Mouse (Mus musculus): ENCODE measurements around the gene St6galnac1. TPM values are rescaled to one million over a fixed set of nuclear protein-coding genes. Genes with fewer than 3 reads are reported as not detected.

The St6galnac1 gene
- polyA plus RNA-seq, 1 experiment, result 0.30 TPM

GRCm38 (mm10) chr11:116807938-116808606 is 32.8 kb upstream of the St6galnac1 start:
- Histone ChIP-seq H3K36me3 (ENCODE audit: control insufficient read depth, insufficient read depth, low read length) (no peaks in the 10 kb centered on the region), H3K4me3 (ENCODE audit: control insufficient read depth, insufficient read depth, low read length) (no peak overlapping the region), H3K4me1 (replicated peaks; ENCODE audit: control insufficient read depth, insufficient read depth, low read length) (peaks cover 27% of the 10 kb centered on the region), H3K27ac (ENCODE audit: control insufficient read depth, insufficient read depth, low read length) (no peak overlapping the region), H3K27me3 (ENCODE audit: control insufficient read depth, insufficient read depth, low read length) (no peaks in the 10 kb centered on the region)
- WGBS, result 36% methylated on average over 7 of the region's 7 CpGs
- TF ChIP-seq POLR2A (IDR thresholded peaks at IDR 0.05; ENCODE audit: control insufficient read depth, extremely low read depth, insufficient read depth, low read length, poor library complexity), result no peak
- TF ChIP-seq CTCF (IDR thresholded peaks at IDR 0.05; ENCODE audit: borderline replicate concordance, control insufficient read depth, extremely low read depth, insufficient read depth, low read length, poor library complexity), result peak; percentile 66; the same call in 1 of the 2 replicates
- peak; percentile 82 for DNase-seq

- WGBS, result 54% methylated on average over 3 of the region's 3 CpGs
- TF ChIP-seq POLR2A (IDR thresholded peaks at IDR 0.05; ENCODE audit: control insufficient read depth, extremely low read depth, insufficient read depth, low read length, poor library complexity) (no peak), CTCF (IDR thresholded peaks at IDR 0.05; ENCODE audit: borderline replicate concordance, control insufficient read depth, extremely low read depth, insufficient read depth, low read length, poor library complexity) (no peak)
- Histone ChIP-seq H3K4me1 (replicated peaks; ENCODE audit: control insufficient read depth, insufficient read depth, low read length) (peaks cover 32% of the 10 kb centered on the region), H3K27me3 (ENCODE audit: control insufficient read depth, insufficient read depth, low read length) (no peaks in the 10 kb centered on the region), H3K27ac (ENCODE audit: control insufficient read depth, insufficient read depth, low read length) (no peak overlapping the region), H3K36me3 (ENCODE audit: control insufficient read depth, insufficient read depth, low read length) (no peaks in the 10 kb centered on the region), H3K4me3 (ENCODE audit: control insufficient read depth, insufficient read depth, low read length) (no peak overlapping the region)
- no peak for DNase-seq
Measured at GRCm38 (mm10) chr11:116807526-116807925, 32.2 kb upstream of the St6galnac1 start.

DNA sequence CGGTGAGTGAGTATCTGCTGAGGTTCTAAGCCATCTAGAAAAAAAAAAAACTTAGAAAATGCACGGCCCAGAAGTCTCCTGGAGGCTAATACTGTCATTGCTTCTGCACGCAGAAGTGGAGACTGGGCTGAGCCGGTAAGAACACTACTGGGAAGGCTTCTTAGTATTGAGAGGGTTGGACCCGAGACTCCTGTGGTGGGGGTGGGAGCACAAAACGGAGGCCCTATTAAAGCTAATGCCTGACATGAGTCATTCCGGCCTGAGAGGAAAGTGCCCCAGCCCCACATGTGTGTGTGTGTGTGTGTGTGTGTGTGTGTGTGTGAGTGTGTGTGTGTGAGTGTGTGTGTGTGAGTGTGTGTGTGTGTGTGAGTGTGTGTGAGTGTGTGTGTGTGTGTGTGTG is 31.8 kb upstream of the St6galnac1 start:
- DNase-seq, result no peak
- Histone ChIP-seq H3K4me3 (ENCODE audit: control insufficient read depth, insufficient read depth, low read length) (no peak overlapping the region), H3K36me3 (ENCODE audit: control insufficient read depth, insufficient read depth, low read length) (no peaks in the 10 kb centered on the region), H3K27ac (ENCODE audit: control insufficient read depth, insufficient read depth, low read length) (no peak overlapping the region), H3K4me1 (replicated peaks; ENCODE audit: control insufficient read depth, insufficient read depth, low read length) (peaks cover 33% of the 10 kb centered on the region), H3K27me3 (ENCODE audit: control insufficient read depth, insufficient read depth, low read length) (no peaks in the 10 kb centered on the region)
- 87% methylated on average over 7 of the region's 7 CpGs for WGBS
- TF ChIP-seq POLR2A (IDR thresholded peaks at IDR 0.05; ENCODE audit: control insufficient read depth, extremely low read depth, insufficient read depth, low read length, poor library complexity) (no peak), CTCF (IDR thresholded peaks at IDR 0.05; ENCODE audit: borderline replicate concordance, control insufficient read depth, extremely low read depth, insufficient read depth, low read length, poor library complexity) (no peak)

DNA sequence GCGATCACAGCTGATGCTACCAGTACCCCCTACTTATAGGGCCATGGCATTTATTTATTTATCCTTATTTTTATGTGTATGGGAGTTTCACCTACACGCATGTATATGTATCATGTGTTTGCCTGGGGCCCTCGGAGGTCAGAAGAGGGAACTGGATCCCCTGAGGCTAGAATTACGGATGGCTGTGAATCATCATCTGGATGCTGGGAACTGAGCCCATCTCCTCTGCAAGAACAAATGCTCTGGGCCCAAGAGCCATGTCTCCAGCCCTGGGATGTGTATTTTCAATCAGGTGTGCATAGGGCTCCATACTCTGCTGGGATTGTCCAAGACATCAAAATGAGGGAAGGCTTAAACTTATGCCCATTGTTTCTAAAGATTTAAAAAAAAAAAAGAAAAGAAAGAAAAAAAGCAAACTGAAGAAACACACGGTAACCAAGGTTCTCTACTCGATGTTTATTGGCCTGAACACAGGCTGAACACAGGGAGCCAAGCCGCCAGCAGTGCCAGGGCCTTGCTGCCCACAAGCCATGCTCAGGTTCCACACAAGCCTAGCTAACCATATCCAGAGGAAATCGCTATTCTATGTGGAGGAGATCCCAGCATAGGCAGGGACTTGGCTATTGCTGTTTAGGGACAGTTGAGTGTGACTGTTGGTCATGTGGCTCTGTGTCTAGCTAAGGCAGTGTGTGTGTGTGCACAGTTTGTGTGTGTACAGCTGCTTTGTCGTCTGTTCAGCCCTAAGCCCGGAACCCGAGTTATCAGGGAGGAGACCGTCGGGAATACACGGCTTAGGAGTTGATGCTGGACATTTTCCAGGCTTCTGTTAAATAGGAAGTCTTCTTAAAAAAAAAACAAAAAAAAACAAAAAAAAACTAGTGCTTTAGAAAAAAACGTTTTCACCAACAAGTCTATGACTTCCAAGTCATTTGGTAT is 31.1 kb upstream of the St6galnac1 start:
- no peak overlapping the region for H3K27ac ChIP-seq (ENCODE audit: control insufficient read depth, insufficient read depth, low read length)
- WGBS, result 88% methylated on average over 15 of the region's 15 CpGs
- peaks cover 29% of the 10 kb centered on the region for H3K4me1 ChIP-seq (replicated peaks; ENCODE audit: control insufficient read depth, insufficient read depth, low read length)
- no peaks in the 10 kb centered on the region for H3K36me3 ChIP-seq (ENCODE audit: control insufficient read depth, insufficient read depth, low read length)
- H3K27me3 ChIP-seq (ENCODE audit: control insufficient read depth, insufficient read depth, low read length), result no peaks in the 10 kb centered on the region
- H3K4me3 ChIP-seq (ENCODE audit: control insufficient read depth, insufficient read depth, low read length), result no peak overlapping the region
- TF ChIP-seq POLR2A (IDR thresholded peaks at IDR 0.05; ENCODE audit: control insufficient read depth, extremely low read depth, insufficient read depth, low read length, poor library complexity) (no peak), CTCF (IDR thresholded peaks at IDR 0.05; ENCODE audit: borderline replicate concordance, control insufficient read depth, extremely low read depth, insufficient read depth, low read length, poor library complexity) (no peak)
- no peak for DNase-seq

- Histone ChIP-seq H3K4me3 (ENCODE audit: control insufficient read depth, insufficient read depth, low read length) (no peak overlapping the region), H3K27me3 (ENCODE audit: control insufficient read depth, insufficient read depth, low read length) (no peaks in the 10 kb centered on the region), H3K4me1 (replicated peaks; ENCODE audit: control insufficient read depth, insufficient read depth, low read length) (peaks cover 16% of the 10 kb centered on the region), H3K36me3 (ENCODE audit: control insufficient read depth, insufficient read depth, low read length) (no peaks in the 10 kb centered on the region), H3K27ac (ENCODE audit: control insufficient read depth, insufficient read depth, low read length) (no peak overlapping the region)
- DNase-seq, result no peak
- 36% methylated on average over 5 of the region's 5 CpGs for WGBS
- TF ChIP-seq CTCF (IDR thresholded peaks at IDR 0.05; ENCODE audit: borderline replicate concordance, control insufficient read depth, extremely low read depth, insufficient read depth, low read length, poor library complexity) (no peak), POLR2A (IDR thresholded peaks at IDR 0.05; ENCODE audit: control insufficient read depth, extremely low read depth, insufficient read depth, low read length, poor library complexity) (no peak)
Measured at GRCm38 (mm10) chr11:116802709-116803108, 27.4 kb upstream of the St6galnac1 start.

GRCm38 (mm10) chr11:116801106-116801505 is 25.8 kb upstream of the St6galnac1 start:
- TF ChIP-seq POLR2A (IDR thresholded peaks at IDR 0.05; ENCODE audit: control insufficient read depth, extremely low read depth, insufficient read depth, low read length, poor library complexity), result no peak
- no peak for TF ChIP-seq CTCF (IDR thresholded peaks at IDR 0.05; ENCODE audit: borderline replicate concordance, control insufficient read depth, extremely low read depth, insufficient read depth, low read length, poor library complexity)
- H3K36me3 ChIP-seq (ENCODE audit: control insufficient read depth, insufficient read depth, low read length), result no peaks in the 10 kb centered on the region
- peaks cover 16% of the 10 kb centered on the region for H3K4me1 ChIP-seq (replicated peaks; ENCODE audit: control insufficient read depth, insufficient read depth, low read length)
- no peak overlapping the region for H3K27ac ChIP-seq (ENCODE audit: control insufficient read depth, insufficient read depth, low read length)
- H3K27me3 ChIP-seq (ENCODE audit: control insufficient read depth, insufficient read depth, low read length), result no peaks in the 10 kb centered on the region
- 85% methylated on average over 5 of the region's 5 CpGs for WGBS
- H3K4me3 ChIP-seq (ENCODE audit: control insufficient read depth, insufficient read depth, low read length), result no peak overlapping the region
- DNase-seq, result no peak

All from thymus, adult 2 months (tissue).